In the genomic region with DNA sequence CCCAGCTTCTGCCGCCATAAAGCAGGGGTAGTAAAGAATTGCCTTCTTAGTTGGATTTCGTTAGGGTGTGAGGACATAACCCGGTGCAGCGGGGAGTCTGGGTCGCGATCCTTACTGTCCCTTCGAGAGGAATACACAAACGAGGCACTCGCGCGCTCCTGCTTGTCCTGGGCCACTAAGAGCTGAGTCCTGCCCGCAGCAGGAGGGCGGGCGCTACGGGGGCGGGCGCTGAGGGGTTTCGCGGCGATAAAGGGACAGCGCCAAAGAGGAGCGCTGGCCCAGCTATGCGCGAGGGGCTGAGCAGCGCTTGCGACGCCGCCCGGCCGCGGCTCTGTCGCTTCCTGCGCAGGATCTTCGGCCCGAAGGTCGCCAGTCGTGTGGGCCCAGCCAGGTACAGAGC, we compare ENCODE assay signal across 8 mouse cellular contexts. TPM values are rescaled to one million over a fixed set of nuclear protein-coding genes. Genes with fewer than 3 reads are reported as not detected.
DNase-seq lines count a peak whose midpoint lies in the region; ATAC-seq and TF ChIP-seq lines count a peak whose summit lies in the region.

No protein-coding gene starts in this region.

- TF ChIP-seq EP300 in liver, postnatal 0 days (IDR thresholded peaks at IDR 0.05; ENCODE audit: low read depth): no peak

- H3K27me3 ChIP-seq in intestine, embryonic 14.5 days (replicated peaks; ENCODE audit: control insufficient read depth, insufficient read depth, low read length): peaks cover 36% of the 10 kb centered on the region
- H3K27me3 ChIP-seq in liver, postnatal 0 days (ENCODE audit: insufficient read depth, low read length): peaks cover 32% of the 10 kb centered on the region
- peaks cover 29% of the 10 kb centered on the region for H3K27me3 ChIP-seq in neural tube, embryonic 14.5 days (ENCODE audit: control insufficient read depth, insufficient read depth, low read length)

- no peak; the same call in 1 of the 2 replicates for ATAC-seq in intestine, embryonic 14.5 days (replicated peaks; ENCODE audit: low FRiP score, low TSS enrichment, low read depth)
- ATAC-seq in liver, postnatal 0 days: no peak
- ATAC-seq in neural tube, embryonic 14.5 days (ENCODE audit: low read depth): no peak

- H3K4me3 ChIP-seq in intestine, embryonic 14.5 days (ENCODE audit: low read depth, low read length): peak overlapping the region; percentile 34
- peak overlapping the region; percentile 34 for H3K4me3 ChIP-seq in liver, postnatal 0 days (ENCODE audit: low read depth, low read length)
- peak overlapping the region; percentile 28 for H3K4me3 ChIP-seq in neural tube, embryonic 14.5 days (ENCODE audit: low read depth, low read length)

- no peaks in the 10 kb centered on the region for H3K36me3 ChIP-seq in intestine, embryonic 14.5 days (ENCODE audit: control insufficient read depth, insufficient read depth, low read length)
- no peaks in the 10 kb centered on the region for H3K36me3 ChIP-seq in liver, postnatal 0 days (replicated peaks; ENCODE audit: insufficient read depth, low read length)
- no peaks in the 10 kb centered on the region for H3K36me3 ChIP-seq in neural tube, embryonic 14.5 days (ENCODE audit: control insufficient read depth, insufficient read depth, low read length)

- under 1% methylated on average over 37 of the region's 37 CpGs for WGBS in intestine, embryonic 14.5 days
- 1% methylated on average over 37 of the region's 37 CpGs for WGBS in liver, postnatal 0 days (ENCODE audit: insufficient replicate concordance)
- under 1% methylated on average over 37 of the region's 37 CpGs for WGBS in neural tube, embryonic 14.5 days

- peak; percentile 23 for DNase-seq in CD4-positive helper T cell, adult 2 months (ENCODE audit: low read depth, low spot score)
- DNase-seq in adrenal gland, adult 18-20 months (ENCODE audit: low spot score in 2 of 2): peak; percentile 13 to 39
- peak; percentile 25 for DNase-seq in gastrocnemius, postnatal 14 days
- DNase-seq in intestine, embryonic 14.5 days (ENCODE audit: low spot score): peak; percentile 63
- no peak for DNase-seq in liver, postnatal 0 days
- DNase-seq in T-cell, adult 2 months (ENCODE audit: low spot score): no peak
- no peak for DNase-seq in frontal cortex, postnatal 14 days (ENCODE audit: low spot score in 2 of 2)

- no peak overlapping the region for H3K27ac ChIP-seq in intestine, embryonic 14.5 days (ENCODE audit: low read depth)
- H3K27ac ChIP-seq in liver, postnatal 0 days (ENCODE audit: low read depth): no peak overlapping the region
- H3K27ac ChIP-seq in neural tube, embryonic 14.5 days (ENCODE audit: low read depth, low read length): no peak overlapping the region

- TF ChIP-seq CTCF in liver, postnatal 0 days (IDR thresholded peaks at IDR 0.05; ENCODE audit: low read depth): no peak

- H3K4me1 ChIP-seq in intestine, embryonic 14.5 days (replicated peaks; ENCODE audit: control insufficient read depth, insufficient read depth, low read length): 0 out of 2 replicates have a peak, but pooled peaks cover 5% of the 10 kb centered on the region
- peaks cover 5% of the 10 kb centered on the region; the same call in 1 of the 2 replicates for H3K4me1 ChIP-seq in liver, postnatal 0 days (ENCODE audit: insufficient read depth)
- H3K4me1 ChIP-seq in neural tube, embryonic 14.5 days (ENCODE audit: control insufficient read depth, insufficient read depth, low read length): no peaks in the 10 kb centered on the region

- H3K9me3 ChIP-seq in intestine, embryonic 14.5 days (ENCODE audit: control insufficient read depth, low read length): no peaks in the 10 kb centered on the region
- H3K9me3 ChIP-seq in liver, postnatal 0 days (ENCODE audit: low read length): no peaks in the 10 kb centered on the region
- H3K9me3 ChIP-seq in neural tube, embryonic 14.5 days (ENCODE audit: control insufficient read depth, low read length): no peaks in the 10 kb centered on the region

- intact Hi-C loops in gastrocnemius, postnatal 14 days (cut with DNase I; ENCODE audit: low total_unique reads): loop anchor here (5.0 kb wide), 1 partner anchor 68 kb away; no protein-coding TSS in a partner anchor

- H3K9ac ChIP-seq in intestine, embryonic 14.5 days (ENCODE audit: low read length): peak overlapping the region; percentile 25; the same call in 1 of the 2 replicates
- H3K9ac ChIP-seq in liver, postnatal 0 days (replicated peaks): no peak overlapping the region
- no peak overlapping the region for H3K9ac ChIP-seq in neural tube, embryonic 14.5 days (replicated peaks; ENCODE audit: low read depth, low read length)

- H3K4me2 ChIP-seq in intestine, embryonic 14.5 days (ENCODE audit: low read length): peak overlapping the region; percentile 59
- peak overlapping the region; percentile 62 for H3K4me2 ChIP-seq in liver, postnatal 0 days (ENCODE audit: low read depth, low read length)
- peak overlapping the region; percentile 44 for H3K4me2 ChIP-seq in neural tube, embryonic 14.5 days (ENCODE audit: low read depth, low read length)

RNA-seq across cellular contexts. Expression of a gene that starts 4.3 kb away (rescaled TPM):
- 1 to 10 TPM in 1 of 2 experiments, under 1 TPM in 1; 0.30 to 1.7 TPM for total RNA-seq in adrenal gland, adult 18-20 months (2021)
- total RNA-seq in gastrocnemius, postnatal 14 days (2021): 1 to 10 TPM; 3.6 to 4.7 TPM
- 1.2 TPM in 2 replicates for polyA plus RNA-seq in intestine, embryonic 14.5 days (2014; fragmentation: Nextera tagmentation; extraction: Ambion mirVana)
- polyA plus RNA-seq in liver, postnatal 0 days (2015; fragmentation: Nextera tagmentation; extraction: Ambion mirVana): not detected in 2 replicates
- polyA plus RNA-seq in neural tube, embryonic 14.5 days (2014; fragmentation: Nextera tagmentation; extraction: Ambion mirVana): 0.35 and 1.1 TPM in 2 replicates

RNA-seq across cellular contexts. Expression of a gene that starts 59.8 kb away (rescaled TPM):
- 10 to 100 TPM; 20.9 to 23.1 TPM for total RNA-seq in adrenal gland, adult 18-20 months (2021)
- total RNA-seq in gastrocnemius, postnatal 14 days (2021): 10 to 100 TPM; 18.7 to 19.8 TPM
- 47.7 and 52.9 TPM in 2 replicates for polyA plus RNA-seq in intestine, embryonic 14.5 days (2014; fragmentation: Nextera tagmentation; extraction: Ambion mirVana)
- polyA plus RNA-seq in liver, postnatal 0 days (2015; fragmentation: Nextera tagmentation; extraction: Ambion mirVana): 361 and 373 TPM in 2 replicates
- polyA plus RNA-seq in neural tube, embryonic 14.5 days (2014; fragmentation: Nextera tagmentation; extraction: Ambion mirVana): 8.8 and 12.9 TPM in 2 replicates

Comparison
In these comparisons a context has a peak if more than half of its experiments do, and no peak if none do; other contexts are left out.
1. DNase-seq: peak in CD4-positive helper T cell, adult 2 months (single experiment), adrenal gland, adult 18-20 months (2 of 2), gastrocnemius, postnatal 14 days (single experiment) and intestine, embryonic 14.5 days (single experiment); none in liver, postnatal 0 days (single experiment), T-cell, adult 2 months (single experiment) and frontal cortex, postnatal 14 days (0 of 2).
2. Peak in every context shown above with its lines, with median percentiles within 50 percentile points of each other: H3K4me2 ChIP-seq and H3K4me3 ChIP-seq.